Mouse (Mus musculus) liver, embryonic 11.5 days (tissue): ENCODE data around the gene Fpr1. TPM values are rescaled to one million over a fixed set of nuclear protein-coding genes. Genes with fewer than 3 reads are reported as not detected.

ENCODE experiments used
- ATAC-seq: fragments of 200-750 bp; cut with Nextera tagmentation; replicated peaks from 2 replicates; pipeline ENCODE4 v1.8.0; 2017; ENCODE audit warnings: moderate number of reproducible peaks, mild to moderate bottlenecking, moderate TSS enrichment, moderate library complexity; ENCODE audit not compliant: low FRiP score
- DNase-seq: peaks from one replicate; pipeline ENCODE4 v3.0.0-alpha.2; 2017; ENCODE audit warnings: low spot score
- H3K27ac ChIP-seq: fragments of 300-500 bp; sonication (generic); 2 replicates; pipeline ENCODE4 v1.5.1; 2014; ENCODE audit warnings: mild to moderate bottlenecking, low read depth, low read length, control low read depth
- H3K27me3 ChIP-seq: fragments of 300-500 bp; sonication (generic); replicated peaks from 2 replicates; pipeline ENCODE4 v1.6.1; 2014; ENCODE audit warnings: low read length, mixed read lengths; ENCODE audit not compliant: control insufficient read depth, insufficient read depth
- H3K36me3 ChIP-seq: fragments of 300-500 bp; sonication (generic); 2 replicates; pipeline ENCODE4 v1.6.1; 2014; ENCODE audit warnings: mild to moderate bottlenecking, low read length, moderate library complexity, mixed read lengths; ENCODE audit not compliant: control insufficient read depth, insufficient read depth
- H3K4me1 ChIP-seq: fragments of 300-500 bp; sonication (generic); replicated peaks from 2 replicates; pipeline ENCODE4 v1.6.1; 2014; ENCODE audit warnings: low read length, mixed read lengths; ENCODE audit not compliant: control insufficient read depth, insufficient read depth
- H3K4me2 ChIP-seq: fragments of 300-500 bp; sonication (generic); 2 replicates; pipeline ENCODE4 v1.6.1; 2014; ENCODE audit warnings: mild to moderate bottlenecking, control low read depth, moderate library complexity
- H3K4me3 ChIP-seq: fragments of 300-500 bp; sonication (generic); 2 replicates; pipeline ENCODE4 v1.5.1; 2014; ENCODE audit warnings: low read depth, low read length, control low read depth
- H3K9ac ChIP-seq: fragments of 300-500 bp; sonication (generic); 2 replicates; pipeline ENCODE4 v1.6.1; 2014; ENCODE audit warnings: low read depth, low read length, control low read depth
- H3K9me3 ChIP-seq: fragments of 300-500 bp; sonication (generic); 2 replicates; pipeline ENCODE4 v1.6.1; 2016; ENCODE audit warnings: low read length, inconsistent platforms, mixed read lengths; ENCODE audit not compliant: control insufficient read depth
- WGBS: fragments of 180-500 bp; shearing (Covaris S2); extraction: QIAGEN DNeasy Blood & Tissue Kit; methylation state at CpG from one replicate; pipeline ENCODE4 v1.1.7; 2014; 5-methylcytosine and 5-hydroxymethylcytosine counted together
- polyA plus RNA-seq: library from polyadenylated mRNA; unstranded; fragments of >200 nt; fragmentation: Nextera tagmentation; extraction: Ambion mirVana; gene quantifications from 2 replicates; pipeline ENCODE4 v1.2.1, GENCODE M21; 2014

Fpr1 gene
- polyA plus RNA-seq, 1 experiment from 2014 or later: 0.37 TPM

- 53% methylated on average over 1 of the region's 1 CpGs for WGBS
- no peak within 1 kb of the TSS for H3K9ac ChIP-seq
- H3K27me3 ChIP-seq: no peaks in the 10 kb centered on the region
- H3K4me3 ChIP-seq: no peak within 1 kb of the TSS
- DNase-seq: no peak
- H3K4me2 ChIP-seq: no peak within 1 kb of the TSS
- H3K27ac ChIP-seq: no peak within 1 kb of the TSS
- no peak for ATAC-seq
- H3K9me3 ChIP-seq: no peaks in the 10 kb centered on the region
- no peaks in the 10 kb centered on the region for H3K36me3 ChIP-seq
- no peaks in the 10 kb centered on the region for H3K4me1 ChIP-seq
Observed at GRCm38 (mm10) chr17:17887774-17888248, 4.1 kb upstream of the Fpr1 start, which contains the start of the genes Fpr2 and Fpr3. TSS of gene Fpr2 (plus strand) at chr17:17887824. TSS of gene Fpr3 (plus strand) at chr17:17887852.

- DNase-seq (no peak), ATAC-seq (no peak)
- H3K4me1 ChIP-seq: no peaks in the 10 kb centered on the region
- no peak overlapping the region for H3K4me3 ChIP-seq
- H3K9me3 ChIP-seq: no peaks in the 10 kb centered on the region
- no peak overlapping the region for H3K27ac ChIP-seq
- no peaks in the 10 kb centered on the region for H3K36me3 ChIP-seq
- no peaks in the 10 kb centered on the region for H3K27me3 ChIP-seq
- no peak overlapping the region for H3K4me2 ChIP-seq
- 77% methylated on average over 3 of the region's 3 CpGs for WGBS
- H3K9ac ChIP-seq: no peak overlapping the region
Observed at GRCm38 (mm10) chr17:17882672-17883071, 1.1 kb downstream of the Fpr1 start.

GRCm38 (mm10) chr17:17879347-17879746 is 4.4 kb downstream of the Fpr1 start:
- WGBS: 69% methylated on average over 1 of the region's 1 CpGs
- H3K4me2 ChIP-seq: no peak overlapping the region
- ATAC-seq (no peak), DNase-seq (no peak)
- no peak overlapping the region for H3K9ac ChIP-seq
- no peaks in the 10 kb centered on the region for H3K36me3 ChIP-seq
- no peaks in the 10 kb centered on the region for H3K9me3 ChIP-seq
- H3K4me3 ChIP-seq: no peak overlapping the region
- no peak overlapping the region for H3K27ac ChIP-seq
- H3K27me3 ChIP-seq: no peaks in the 10 kb centered on the region
- H3K4me1 ChIP-seq: no peaks in the 10 kb centered on the region

- 70% methylated on average over 2 of the region's 2 CpGs for WGBS
- Histone ChIP-seq H3K4me1 (no peaks in the 10 kb centered on the region), H3K4me2 (no peak overlapping the region), H3K27ac (no peak overlapping the region), H3K36me3 (no peaks in the 10 kb centered on the region), H3K9ac (no peak overlapping the region), H3K9me3 (no peaks in the 10 kb centered on the region), H3K4me3 (no peak overlapping the region), H3K27me3 (no peaks in the 10 kb centered on the region)
- ATAC-seq (no peak), DNase-seq (no peak)
Observed at GRCm38 (mm10) chr17:17871697-17872096, 12.0 kb downstream of the Fpr1 start.

- Histone ChIP-seq H3K4me1 (no peaks in the 10 kb centered on the region), H3K9me3 (no peaks in the 10 kb centered on the region), H3K4me2 (no peak overlapping the region), H3K36me3 (no peaks in the 10 kb centered on the region), H3K27ac (no peak overlapping the region), H3K27me3 (no peaks in the 10 kb centered on the region), H3K9ac (no peak overlapping the region), H3K4me3 (no peak overlapping the region)
- ATAC-seq (no peak), DNase-seq (no peak)
- 74% methylated on average over 2 of the region's 2 CpGs for WGBS
Observed at GRCm38 (mm10) chr17:17870892-17871550, 12.7 kb downstream of the Fpr1 start.

GRCm38 (mm10) chr17:17866801-17867469 is 16.8 kb downstream of the Fpr1 start:
- H3K27ac ChIP-seq: no peak overlapping the region
- WGBS: 82% methylated on average over 11 of the region's 11 CpGs
- no peak for DNase-seq
- no peak overlapping the region for H3K4me2 ChIP-seq
- H3K9ac ChIP-seq: no peak overlapping the region
- no peak for ATAC-seq
- H3K9me3 ChIP-seq: no peaks in the 10 kb centered on the region
- no peaks in the 10 kb centered on the region for H3K27me3 ChIP-seq
- no peaks in the 10 kb centered on the region for H3K4me1 ChIP-seq
- H3K4me3 ChIP-seq: no peak overlapping the region
- H3K36me3 ChIP-seq: no peaks in the 10 kb centered on the region; the same call in 1 of the 2 replicates

- DNase-seq (no peak), ATAC-seq (no peak)
- Histone ChIP-seq H3K4me1 (no peaks in the 10 kb centered on the region), H3K9me3 (no peaks in the 10 kb centered on the region), H3K4me2 (no peak overlapping the region), H3K36me3 (no peaks in the 10 kb centered on the region; the same call in 1 of the 2 replicates), H3K9ac (no peak overlapping the region), H3K27me3 (no peaks in the 10 kb centered on the region), H3K4me3 (no peak overlapping the region), H3K27ac (no peak overlapping the region)
- WGBS: 43% methylated on average over 2 of the region's 2 CpGs
Observed at GRCm38 (mm10) chr17:17865168-17865567, 18.6 kb downstream of the Fpr1 start.

- ATAC-seq: no peak
Observed at GRCm38 (mm10) chr17:17862360-17862759, 21.4 kb downstream of the Fpr1 start.

GRCm38 (mm10) chr17:17860110-17860509 is 23.6 kb downstream of the Fpr1 start:
- Histone ChIP-seq H3K36me3 (no peaks in the 10 kb centered on the region; the same call in 1 of the 2 replicates), H3K4me3 (no peak overlapping the region), H3K9me3 (no peaks in the 10 kb centered on the region), H3K27me3 (no peaks in the 10 kb centered on the region), H3K27ac (no peak overlapping the region), H3K4me1 (no peaks in the 10 kb centered on the region), H3K4me2 (no peak overlapping the region), H3K9ac (no peak overlapping the region)
- no peak for ATAC-seq
- no peak for DNase-seq
- WGBS: 80% methylated on average over 3 of the region's 3 CpGs

More at GRCm38 (mm10) chr17:17862360-17862759, 21.4 kb downstream of the Fpr1 start:
- Histone ChIP-seq H3K4me3 (no peak overlapping the region), H3K27ac (no peak overlapping the region), H3K9me3 (no peaks in the 10 kb centered on the region), H3K27me3 (no peaks in the 10 kb centered on the region), H3K4me1 (no peaks in the 10 kb centered on the region), H3K36me3 (no peaks in the 10 kb centered on the region; the same call in 1 of the 2 replicates), H3K4me2 (no peak overlapping the region), H3K9ac (no peak overlapping the region)
- DNase-seq: no peak
- WGBS: 25% methylated on average over 1 of the region's 1 CpGs
